Mouse (Mus musculus) limb, embryonic 11.5 days (tissue): ENCODE results near the gene Dclk1. TPM values are rescaled to one million over a fixed set of nuclear protein-coding genes. Genes with fewer than 3 reads are reported as not detected.

Experiments
- ATAC-seq: fragments of 200-750 bp; cut with Nextera tagmentation; 2 replicates; pipeline ENCODE4 v1.8.0; 2017; ENCODE audit warnings: low read depth; ENCODE audit not compliant: insufficient number of reproducible peaks, low FRiP score, low TSS enrichment
- DNase-seq: peaks from one replicate; pipeline ENCODE4 v3.0.0-alpha.2; 2015; ENCODE audit warnings: low spot score
- H3K27ac ChIP-seq: fragments of 300-500 bp; sonication (generic); replicated peaks from 2 replicates; pipeline ENCODE4 v1.5.1; 2014; ENCODE audit warnings: low read depth, mild to moderate bottlenecking, low read length
- H3K27me3 ChIP-seq: fragments of 300-500 bp; sonication (generic); 2 replicates; pipeline ENCODE4 v1.6.1; 2014; ENCODE audit warnings: mild to moderate bottlenecking, low read length, mixed read lengths; ENCODE audit not compliant: control insufficient read depth, insufficient read depth
- H3K36me3 ChIP-seq: fragments of 300-500 bp; sonication (generic); 2 replicates; pipeline ENCODE4 v1.6.1; 2014; ENCODE audit warnings: mild to moderate bottlenecking, low read length, moderate library complexity, mixed read lengths; ENCODE audit not compliant: control insufficient read depth, insufficient read depth
- H3K4me1 ChIP-seq: fragments of 300-500 bp; sonication (generic); 2 replicates; pipeline ENCODE4 v1.6.1; 2014; ENCODE audit warnings: low read length, mixed read lengths; ENCODE audit not compliant: control insufficient read depth, insufficient read depth
- H3K4me2 ChIP-seq: fragments of 300-500 bp; sonication (generic); 2 replicates; pipeline ENCODE4 v1.6.1; 2014; ENCODE audit warnings: low read depth, mild to moderate bottlenecking, moderate library complexity; ENCODE audit not compliant: severe bottlenecking
- H3K4me3 ChIP-seq: fragments of 300-500 bp; sonication (generic); 2 replicates; pipeline ENCODE4 v1.5.1; 2014; ENCODE audit warnings: low read depth, low read length
- H3K9ac ChIP-seq: fragments of 300-500 bp; sonication (generic); 2 replicates; pipeline ENCODE4 v1.6.1; 2014; ENCODE audit warnings: mild to moderate bottlenecking, low read length
- H3K9me3 ChIP-seq: fragments of 300-500 bp; sonication (generic); 2 replicates; pipeline ENCODE4 v1.6.1; 2016; ENCODE audit warnings: low read length; ENCODE audit not compliant: control insufficient read depth
- WGBS: fragments of 180-500 bp; shearing (Covaris S2); extraction: QIAGEN DNeasy Blood & Tissue Kit; methylation state at CpG from one replicate; pipeline ENCODE4 v1.1.7; 2014; 5-methylcytosine and 5-hydroxymethylcytosine counted together
- polyA plus RNA-seq: library from polyadenylated mRNA; unstranded; fragments of >200 nt; fragmentation: Nextera tagmentation; extraction: Ambion mirVana; gene quantifications from 2 replicates; pipeline ENCODE4 v1.2.1, GENCODE M21; 2014

Gene Dclk1
- polyA plus RNA-seq, 1 experiment from 2014 or later, result 34.1 TPM

DNA sequence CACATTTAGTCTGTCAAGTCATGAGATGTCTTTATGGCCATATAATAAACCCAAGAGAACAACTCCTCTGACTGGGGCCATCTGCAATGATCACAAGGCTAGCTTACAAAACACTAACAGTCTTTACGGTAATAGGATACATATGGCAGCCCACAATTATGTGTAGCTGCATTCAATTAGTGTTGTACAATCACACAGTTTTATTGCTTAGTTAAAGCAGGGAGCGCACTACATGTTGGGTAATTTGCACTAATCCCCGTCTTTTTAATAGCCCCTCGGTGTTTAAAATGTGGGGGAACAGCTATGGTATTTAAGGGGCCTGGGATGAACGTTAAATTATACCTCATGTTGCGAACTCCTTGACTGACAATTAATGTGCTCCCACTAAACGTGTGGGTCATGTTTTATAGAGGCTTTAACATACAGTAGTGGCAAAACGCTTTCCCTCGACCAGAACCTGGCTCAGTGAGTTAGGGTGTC, 254.3 kb downstream of the Dclk1 start:
- H3K9ac ChIP-seq, result no peak overlapping the region
- no peaks in the 10 kb centered on the region for H3K36me3 ChIP-seq
- H3K27ac ChIP-seq, result peak overlapping the region; percentile 67
- no peaks in the 10 kb centered on the region for H3K9me3 ChIP-seq
- DNase-seq (peak; percentile 67), ATAC-seq (peak; percentile 84)
- no peaks in the 10 kb centered on the region for H3K27me3 ChIP-seq
- no peak overlapping the region for H3K4me3 ChIP-seq
- no peak overlapping the region for H3K4me2 ChIP-seq
- 8% methylated on average over 9 of the region's 9 CpGs for WGBS
- peaks cover 17% of the 10 kb centered on the region for H3K4me1 ChIP-seq

DNA sequence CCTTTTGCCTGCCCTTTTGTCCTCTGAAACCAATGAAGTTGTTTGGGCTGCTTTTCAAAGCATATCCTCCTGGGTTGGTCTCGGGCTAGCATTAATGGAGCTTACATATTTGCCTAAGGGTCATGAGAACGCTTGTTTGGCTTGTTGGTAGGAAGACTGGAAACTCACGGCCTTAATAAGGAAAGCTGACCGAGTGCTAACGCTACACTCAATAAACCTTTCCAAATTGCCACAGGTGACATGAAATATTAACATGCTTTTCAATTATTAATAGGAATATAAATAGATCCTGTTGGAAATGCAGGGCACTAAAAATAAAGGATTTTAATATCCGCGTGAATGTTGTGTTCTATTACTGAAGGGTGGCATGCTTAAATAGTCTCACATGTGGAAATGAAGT, 257.1 kb downstream of the Dclk1 start:
- H3K9ac ChIP-seq, result no peak overlapping the region
- no peak overlapping the region for H3K4me2 ChIP-seq
- no peaks in the 10 kb centered on the region for H3K27me3 ChIP-seq
- no peaks in the 10 kb centered on the region for H3K36me3 ChIP-seq
- 71% methylated on average over 7 of the region's 7 CpGs for WGBS
- DNase-seq (no peak), ATAC-seq (no peak)
- no peaks in the 10 kb centered on the region for H3K9me3 ChIP-seq
- no peak overlapping the region; the same call in 1 of the 2 replicates for H3K27ac ChIP-seq
- no peak overlapping the region for H3K4me3 ChIP-seq
- H3K4me1 ChIP-seq, result peaks cover 17% of the 10 kb centered on the region

DNA sequence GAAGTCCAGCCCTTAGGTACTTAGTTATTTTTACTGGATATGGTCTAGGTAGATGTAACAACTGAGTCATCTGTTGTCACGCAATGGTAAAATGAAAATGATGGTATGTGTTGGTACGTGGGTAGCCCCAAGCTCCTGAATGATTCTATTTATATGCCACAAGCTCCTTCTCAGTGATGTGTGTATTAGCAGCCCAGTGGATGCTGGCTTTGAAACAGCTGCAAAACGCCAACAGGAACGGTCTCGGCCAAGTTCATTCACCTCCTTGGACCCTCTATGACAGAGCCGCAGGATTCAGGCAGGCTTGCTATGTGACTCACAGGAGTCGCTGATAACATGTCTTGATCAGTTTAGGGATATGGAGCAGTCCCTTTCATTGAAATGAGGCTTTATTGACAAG, 268.0 kb downstream of the Dclk1 start:
- DNase-seq (no peak), ATAC-seq (no peak)
- H3K36me3 ChIP-seq, result no peaks in the 10 kb centered on the region
- no peak overlapping the region for H3K27ac ChIP-seq
- H3K9me3 ChIP-seq, result no peaks in the 10 kb centered on the region
- H3K27me3 ChIP-seq, result no peaks in the 10 kb centered on the region
- H3K9ac ChIP-seq, result no peak overlapping the region
- H3K4me2 ChIP-seq, result no peak overlapping the region
- peaks cover 11% of the 10 kb centered on the region; the same call in 1 of the 2 replicates for H3K4me1 ChIP-seq
- no peak overlapping the region for H3K4me3 ChIP-seq
- WGBS, result 86% methylated on average over 7 of the region's 7 CpGs

DNA sequence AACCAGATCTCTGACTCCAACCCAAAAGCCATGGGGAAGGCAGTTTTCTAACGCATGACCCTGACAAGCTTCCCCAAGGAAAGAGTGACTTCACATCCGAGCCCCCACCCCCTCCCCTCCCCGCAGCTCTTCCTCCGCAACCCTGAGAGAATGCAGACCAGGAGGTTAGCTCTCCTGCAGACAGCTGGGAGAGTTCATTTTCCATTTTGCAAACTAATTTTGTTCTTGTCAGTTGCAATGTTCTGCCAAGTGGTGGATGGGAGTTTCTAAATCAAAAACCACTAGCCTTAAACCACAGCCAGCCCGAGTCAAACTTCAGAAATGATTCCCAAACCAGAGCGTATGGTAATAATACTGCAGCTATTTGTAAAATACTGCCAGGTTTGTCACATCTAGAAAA, 269.5 kb downstream of the Dclk1 start:
- Histone ChIP-seq H3K27ac (no peak overlapping the region), H3K4me2 (no peak overlapping the region), H3K9me3 (no peaks in the 10 kb centered on the region), H3K4me3 (no peak overlapping the region), H3K36me3 (no peaks in the 10 kb centered on the region), H3K27me3 (no peaks in the 10 kb centered on the region), H3K9ac (no peak overlapping the region), H3K4me1 (peaks cover 18% of the 10 kb centered on the region)
- WGBS, result 49% methylated on average over 6 of the region's 6 CpGs
- DNase-seq, result peak; percentile 28
- peak; percentile 56; the same call in 1 of the 2 replicates for ATAC-seq

DNA sequence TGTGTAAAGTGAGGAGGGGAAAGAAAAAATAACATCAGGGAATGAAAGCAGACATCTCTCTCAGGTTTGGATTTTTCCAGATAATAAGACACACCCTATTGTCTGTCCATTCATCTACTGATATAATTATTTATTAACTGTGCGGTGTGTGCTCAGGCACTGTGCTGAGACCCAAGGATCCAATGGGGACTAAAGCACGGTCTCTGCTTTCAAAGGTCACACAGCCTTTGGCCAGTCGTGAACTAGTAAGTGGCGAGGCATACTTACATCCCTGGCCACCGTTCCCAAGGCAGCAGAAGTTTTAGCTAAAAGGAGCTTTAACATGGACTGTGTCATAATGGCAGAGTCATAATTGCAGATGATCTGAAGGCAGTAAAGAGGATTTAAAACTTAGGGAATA, 273.8 kb downstream of the Dclk1 start:
- H3K36me3 ChIP-seq, result no peaks in the 10 kb centered on the region
- no peak overlapping the region for H3K4me2 ChIP-seq
- ATAC-seq, result 0 out of 2 replicates have a peak, but pooled peaks have one; percentile 35
- H3K9ac ChIP-seq, result no peak overlapping the region
- H3K27me3 ChIP-seq, result no peaks in the 10 kb centered on the region
- H3K4me1 ChIP-seq, result peaks cover 32% of the 10 kb centered on the region
- H3K9me3 ChIP-seq, result no peaks in the 10 kb centered on the region
- peak; percentile 54 for DNase-seq
- WGBS, result 21% methylated on average over 5 of the region's 5 CpGs
- no peak overlapping the region for H3K4me3 ChIP-seq
- H3K27ac ChIP-seq, result peak overlapping the region; percentile 66

DNA sequence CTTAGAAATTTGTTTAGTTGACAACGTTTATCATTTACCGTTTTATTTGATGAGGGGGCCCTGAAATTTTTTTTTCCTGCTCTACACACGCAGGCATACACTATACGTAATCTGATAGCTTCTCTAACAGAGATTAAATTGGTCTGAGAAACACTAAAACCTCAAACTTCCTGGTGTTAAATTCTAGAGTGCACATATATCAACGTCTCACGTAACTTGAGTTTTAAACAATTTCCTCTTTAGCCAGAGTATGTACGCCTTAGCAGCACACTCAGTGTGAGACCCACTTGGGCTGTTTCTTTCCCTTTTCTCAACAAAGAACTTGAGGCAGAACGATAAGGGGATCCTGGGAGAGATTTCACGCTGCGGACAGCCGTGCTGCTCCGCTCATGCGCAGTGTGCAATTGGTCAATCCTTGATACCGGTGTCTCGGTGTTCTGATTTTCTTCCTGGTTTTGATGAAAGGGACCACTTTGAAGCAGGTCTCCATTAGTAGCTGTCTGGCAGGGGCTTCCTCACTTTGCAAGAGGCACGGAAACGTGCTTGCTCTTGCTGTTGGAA, 275.4 kb downstream of the Dclk1 start:
- Histone ChIP-seq H3K27me3 (no peaks in the 10 kb centered on the region), H3K9ac (peak overlapping the region; percentile 27), H3K27ac (peak overlapping the region; percentile 84), H3K36me3 (no peaks in the 10 kb centered on the region), H3K4me1 (peaks cover 34% of the 10 kb centered on the region), H3K9me3 (no peaks in the 10 kb centered on the region), H3K4me3 (no peak overlapping the region), H3K4me2 (peak overlapping the region; percentile 16; the same call in 1 of the 2 replicates)
- 44% methylated on average over 17 of the region's 17 CpGs for WGBS
- ATAC-seq (no peak), DNase-seq (peak; percentile 30)

DNA sequence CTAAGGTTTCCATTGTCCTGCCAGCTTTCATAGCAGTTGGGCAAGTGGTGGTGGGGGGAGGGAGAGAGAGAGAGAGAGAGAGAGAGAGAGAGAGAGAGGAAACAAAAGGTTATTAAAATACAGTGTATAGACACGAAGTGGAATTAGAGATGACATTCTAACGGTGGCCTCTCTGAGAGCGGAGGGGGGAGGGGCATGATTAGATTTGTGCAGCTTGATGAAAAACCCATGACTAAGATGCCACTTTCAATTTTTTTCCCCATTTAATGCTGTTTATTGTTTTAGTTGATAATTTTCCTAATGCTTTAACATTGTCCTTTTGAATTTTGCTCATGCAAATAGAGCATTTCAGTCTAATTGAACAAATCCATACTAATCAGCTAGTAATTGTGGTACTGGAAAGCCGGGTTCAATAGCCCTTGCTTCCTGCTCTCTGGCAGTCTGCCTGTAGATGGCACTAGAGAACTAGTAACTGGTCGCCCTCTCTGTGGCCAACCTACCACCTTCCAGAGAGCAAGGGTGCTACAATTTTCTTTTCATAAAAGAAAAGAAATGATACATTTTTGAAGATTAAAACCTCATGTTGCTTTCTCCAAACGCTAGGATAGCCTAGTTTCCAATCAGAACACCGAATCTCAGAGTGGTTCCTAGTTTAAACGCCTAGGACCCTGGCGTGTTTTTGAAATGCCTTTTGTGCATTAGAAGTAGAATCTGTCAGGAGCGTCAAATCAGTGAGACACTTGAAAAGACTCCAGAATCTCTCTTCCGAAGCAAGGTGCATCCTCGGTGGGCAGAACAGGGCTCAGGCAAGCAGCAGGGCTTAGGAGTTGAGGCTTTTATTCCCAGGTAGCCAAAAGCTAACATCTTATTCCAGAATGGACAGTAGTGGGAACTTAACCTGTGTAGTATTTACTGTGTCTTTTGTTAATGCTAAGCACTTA, 278.3 kb downstream of the Dclk1 start:
- Histone ChIP-seq H3K36me3 (no peaks in the 10 kb centered on the region), H3K27me3 (no peaks in the 10 kb centered on the region), H3K9ac (no peak overlapping the region), H3K4me2 (no peak overlapping the region), H3K27ac (0 out of 2 replicates have a peak overlapping the region, but pooled peaks have one; percentile 39), H3K4me1 (peaks cover 54% of the 10 kb centered on the region), H3K9me3 (no peaks in the 10 kb centered on the region), H3K4me3 (no peak overlapping the region)
- peak; percentile 87 for DNase-seq
- ATAC-seq, result no peak
- WGBS, result 25% methylated on average over 12 of the region's 12 CpGs

DNA sequence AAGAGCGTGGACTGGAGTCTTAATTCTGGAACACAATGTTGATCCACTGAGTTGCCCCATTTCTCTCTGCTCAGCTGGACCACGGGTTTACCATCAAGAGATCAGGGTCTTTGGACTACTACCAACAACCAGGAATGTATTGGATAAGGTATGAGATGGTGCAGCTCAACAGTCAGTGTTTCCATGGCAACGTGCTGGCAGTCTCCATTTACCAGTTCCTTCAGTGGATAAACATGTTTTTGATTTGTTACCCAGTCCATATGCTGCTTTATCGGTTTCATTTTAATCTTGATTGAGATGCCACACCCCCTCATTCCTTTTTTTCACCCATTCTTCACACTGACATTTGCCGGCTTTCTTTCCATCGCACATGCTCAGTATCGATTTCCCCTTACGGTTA, 279.6 kb downstream of the Dclk1 start:
- WGBS, result 75% methylated on average over 8 of the region's 8 CpGs
- H3K27me3 ChIP-seq, result no peaks in the 10 kb centered on the region
- no peak overlapping the region for H3K9ac ChIP-seq
- H3K27ac ChIP-seq, result peak overlapping the region; percentile 49; the same call in 1 of the 2 replicates
- DNase-seq (peak; percentile 39), ATAC-seq (no peak)
- no peak overlapping the region for H3K4me3 ChIP-seq
- H3K4me1 ChIP-seq, result peaks cover 50% of the 10 kb centered on the region
- H3K4me2 ChIP-seq, result no peak overlapping the region
- no peaks in the 10 kb centered on the region for H3K36me3 ChIP-seq
- no peaks in the 10 kb centered on the region for H3K9me3 ChIP-seq
